Mouse (Mus musculus) hindbrain, embryonic 14.5 days (tissue): ENCODE data around the gene Mesp2. TPM values are rescaled to one million over a fixed set of nuclear protein-coding genes. Genes with fewer than 3 reads are reported as not detected.

Experiments used
- ATAC-seq: fragments of 200-750 bp; cut with Nextera tagmentation; 2 replicates; pipeline ENCODE4 v1.8.0; 2017; ENCODE audit warnings: moderate number of reproducible peaks, mild to moderate bottlenecking, moderate TSS enrichment, moderate library complexity; ENCODE audit not compliant: low FRiP score
- DNase-seq: peaks from one replicate; pipeline ENCODE4 v3.0.0-alpha.2; 2015; ENCODE audit warnings: low spot score
- H3K27ac ChIP-seq: fragments of 300-500 bp; sonication (generic); 2 replicates; pipeline ENCODE4 v1.5.1; 2014; ENCODE audit warnings: mild to moderate bottlenecking, moderate library complexity
- H3K27me3 ChIP-seq: fragments of 300-500 bp; sonication (generic); 2 replicates; pipeline ENCODE4 v1.6.1; 2014; ENCODE audit warnings: mild to moderate bottlenecking, low read length, mixed read lengths; ENCODE audit not compliant: control insufficient read depth, insufficient read depth
- H3K36me3 ChIP-seq: fragments of 300-500 bp; sonication (generic); replicated peaks from 2 replicates; pipeline ENCODE4 v1.6.1; 2014; ENCODE audit not compliant: control insufficient read depth, insufficient read depth
- H3K4me1 ChIP-seq: fragments of 300-500 bp; sonication (generic); replicated peaks from 2 replicates; pipeline ENCODE4 v1.6.1; 2014; ENCODE audit warnings: antibody characterized with exemption, low read length, mixed read lengths; ENCODE audit not compliant: control insufficient read depth, insufficient read depth
- H3K4me2 ChIP-seq: fragments of 300-500 bp; sonication (generic); replicated peaks from 2 replicates; pipeline ENCODE4 v1.6.1; 2014; ENCODE audit warnings: mild to moderate bottlenecking, moderate library complexity
- H3K4me3 ChIP-seq: fragments of 300-500 bp; sonication (generic); replicated peaks from 2 replicates; pipeline ENCODE4 v1.5.1; 2014; ENCODE audit warnings: mild to moderate bottlenecking, low read length
- H3K9ac ChIP-seq: fragments of 300-500 bp; sonication (generic); 2 replicates; pipeline ENCODE4 v1.6.1; 2014
- H3K9me3 ChIP-seq: fragments of 300-500 bp; sonication (generic); 2 replicates; pipeline ENCODE4 v1.6.1; 2016; ENCODE audit warnings: low read length; ENCODE audit not compliant: control insufficient read depth
- WGBS: fragments of 180-500 bp; shearing (Covaris S2); extraction: QIAGEN DNeasy Blood & Tissue Kit; methylation state at CpG from one replicate; pipeline ENCODE4 v1.1.7; 2014; 5-methylcytosine and 5-hydroxymethylcytosine counted together
- polyA plus RNA-seq: library from polyadenylated mRNA; unstranded; fragments of >200 nt; fragmentation: Nextera tagmentation; extraction: Ambion mirVana; gene quantifications from 2 replicates; pipeline ENCODE4 v1.2.1, GENCODE M21; 2014

The Mesp2 gene
- polyA plus RNA-seq, 1 experiment from 2014 or later, result 1.3 TPM

GRCm38 (mm10) chr7:79800336-79800735 is 10.2 kb upstream of the Mesp2 start:
- 85% methylated on average over 4 of the region's 4 CpGs for WGBS
- no peaks in the 10 kb centered on the region for H3K9me3 ChIP-seq
- no peak for DNase-seq
- H3K4me2 ChIP-seq, result no peak overlapping the region
- H3K27me3 ChIP-seq, result no peaks in the 10 kb centered on the region
- H3K4me3 ChIP-seq, result no peak overlapping the region
- H3K27ac ChIP-seq, result no peak overlapping the region
- no peaks in the 10 kb centered on the region for H3K36me3 ChIP-seq
- H3K9ac ChIP-seq, result no peak overlapping the region
- no peak for ATAC-seq
- H3K4me1 ChIP-seq, result no peaks in the 10 kb centered on the region

GRCm38 (mm10) chr7:79801391-79801790 is 9.1 kb upstream of the Mesp2 start:
- no peak for ATAC-seq
- H3K9me3 ChIP-seq, result no peaks in the 10 kb centered on the region
- no peak for DNase-seq
- no peak overlapping the region for H3K4me3 ChIP-seq
- H3K27me3 ChIP-seq, result no peaks in the 10 kb centered on the region
- H3K4me1 ChIP-seq, result no peaks in the 10 kb centered on the region
- no peak overlapping the region for H3K4me2 ChIP-seq
- WGBS, result 78% methylated on average over 11 of the region's 11 CpGs
- no peak overlapping the region for H3K27ac ChIP-seq
- H3K36me3 ChIP-seq, result no peaks in the 10 kb centered on the region
- H3K9ac ChIP-seq, result no peak overlapping the region

DNA sequence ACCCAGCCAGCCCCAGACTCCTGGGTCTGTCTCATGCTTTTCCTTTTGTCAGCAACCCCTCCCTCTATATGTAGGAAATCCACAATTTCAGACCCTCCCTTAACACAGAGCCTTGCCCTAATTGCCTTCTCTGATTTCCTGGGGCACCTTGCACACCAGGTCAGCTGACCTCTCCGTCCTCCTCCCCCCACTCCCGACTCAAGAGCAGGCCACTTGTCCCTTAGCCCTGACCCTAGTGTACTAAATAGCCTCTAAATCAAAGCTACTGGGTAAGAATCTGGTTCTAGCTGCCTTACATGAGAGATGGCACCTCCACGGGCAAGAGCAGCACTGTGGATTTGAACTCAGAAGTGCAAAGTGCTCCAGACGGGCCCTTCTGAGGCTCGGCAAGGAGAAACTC is 8.5 kb upstream of the Mesp2 start:
- no peaks in the 10 kb centered on the region for H3K36me3 ChIP-seq
- DNase-seq (no peak), ATAC-seq (no peak)
- no peak overlapping the region for H3K4me3 ChIP-seq
- H3K27me3 ChIP-seq, result no peaks in the 10 kb centered on the region
- WGBS, result 72% methylated on average over 5 of the region's 5 CpGs
- H3K4me2 ChIP-seq, result no peak overlapping the region
- no peak overlapping the region for H3K9ac ChIP-seq
- H3K9me3 ChIP-seq, result no peaks in the 10 kb centered on the region
- no peaks in the 10 kb centered on the region for H3K4me1 ChIP-seq
- no peak overlapping the region for H3K27ac ChIP-seq

- Histone ChIP-seq H3K4me1 (no peaks in the 10 kb centered on the region), H3K4me3 (no peak overlapping the region), H3K9me3 (no peaks in the 10 kb centered on the region), H3K27me3 (no peaks in the 10 kb centered on the region), H3K36me3 (no peaks in the 10 kb centered on the region), H3K9ac (no peak overlapping the region), H3K4me2 (no peak overlapping the region), H3K27ac (no peak overlapping the region)
- WGBS, result 59% methylated on average over 2 of the region's 2 CpGs
- DNase-seq (no peak), ATAC-seq (no peak)
Observed at GRCm38 (mm10) chr7:79803887-79804286, 6.6 kb upstream of the Mesp2 start.

- H3K4me1 ChIP-seq, result no peaks in the 10 kb centered on the region; the same call in 1 of the 2 replicates
- H3K4me3 ChIP-seq, result no peak overlapping the region
- H3K27me3 ChIP-seq, result peaks cover 6% of the 10 kb centered on the region; the same call in 1 of the 2 replicates
- no peaks in the 10 kb centered on the region for H3K36me3 ChIP-seq
- no peaks in the 10 kb centered on the region for H3K9me3 ChIP-seq
- ATAC-seq, result no peak
- H3K4me2 ChIP-seq, result no peak overlapping the region
- 89% methylated on average over 7 of the region's 7 CpGs for WGBS
- no peak overlapping the region for H3K27ac ChIP-seq
- H3K9ac ChIP-seq, result no peak overlapping the region
- DNase-seq, result no peak
Observed at GRCm38 (mm10) chr7:79808561-79808960, 2.0 kb upstream of the Mesp2 start.

DNA sequence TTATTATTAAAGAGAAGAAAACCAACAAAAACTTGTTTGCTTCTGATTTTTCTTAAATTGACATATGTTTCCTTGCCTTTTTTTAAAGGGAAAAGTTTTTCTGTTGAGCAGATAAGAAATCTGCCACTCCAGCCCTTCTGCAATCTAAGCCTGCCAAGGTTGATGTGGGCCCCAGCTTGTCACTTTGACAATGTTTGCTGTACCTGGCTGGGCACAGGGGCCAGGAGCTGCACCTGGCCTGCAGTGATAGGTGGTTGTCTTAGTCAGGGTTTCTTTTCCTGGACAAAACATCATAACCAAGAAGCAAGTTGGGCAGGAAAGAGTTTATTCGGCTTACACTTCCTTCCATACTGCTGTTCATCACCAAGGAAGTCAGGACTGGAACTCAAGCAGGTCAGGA is 2.9 kb downstream of the Mesp2 start:
- Histone ChIP-seq H3K9me3 (no peaks in the 10 kb centered on the region), H3K9ac (no peak overlapping the region), H3K27me3 (peaks cover 6% of the 10 kb centered on the region; the same call in 1 of the 2 replicates), H3K4me2 (no peak overlapping the region), H3K4me3 (no peak overlapping the region), H3K27ac (no peak overlapping the region), H3K4me1 (peaks cover 3% of the 10 kb centered on the region), H3K36me3 (no peaks in the 10 kb centered on the region)
- DNase-seq (no peak), ATAC-seq (no peak)
- 96% methylated on average over 1 of the region's 1 CpGs for WGBS

- 9% methylated on average over 6 of the region's 6 CpGs for WGBS
Observed at GRCm38 (mm10) chr7:79818321-79818720, 7.8 kb downstream of the Mesp2 start.

GRCm38 (mm10) chr7:79819515-79819914 is 9.0 kb downstream of the Mesp2 start:
- Histone ChIP-seq H3K27me3 (no peaks in the 10 kb centered on the region), H3K4me1 (peaks cover 4% of the 10 kb centered on the region; the same call in 1 of the 2 replicates), H3K27ac (no peak overlapping the region), H3K9me3 (no peaks in the 10 kb centered on the region), H3K9ac (no peak overlapping the region), H3K4me2 (no peak overlapping the region), H3K4me3 (no peak overlapping the region), H3K36me3 (no peaks in the 10 kb centered on the region)
- 45% methylated on average over 4 of the region's 4 CpGs for WGBS
- ATAC-seq (no peak), DNase-seq (no peak)

More at GRCm38 (mm10) chr7:79818321-79818720, 7.8 kb downstream of the Mesp2 start:
- Histone ChIP-seq H3K4me3 (no peak overlapping the region), H3K9ac (no peak overlapping the region), H3K9me3 (no peaks in the 10 kb centered on the region), H3K36me3 (no peaks in the 10 kb centered on the region), H3K27ac (no peak overlapping the region), H3K4me1 (peaks cover 4% of the 10 kb centered on the region; the same call in 1 of the 2 replicates), H3K27me3 (no peaks in the 10 kb centered on the region), H3K4me2 (no peak overlapping the region)
- DNase-seq (no peak), ATAC-seq (no peak)

DNA sequence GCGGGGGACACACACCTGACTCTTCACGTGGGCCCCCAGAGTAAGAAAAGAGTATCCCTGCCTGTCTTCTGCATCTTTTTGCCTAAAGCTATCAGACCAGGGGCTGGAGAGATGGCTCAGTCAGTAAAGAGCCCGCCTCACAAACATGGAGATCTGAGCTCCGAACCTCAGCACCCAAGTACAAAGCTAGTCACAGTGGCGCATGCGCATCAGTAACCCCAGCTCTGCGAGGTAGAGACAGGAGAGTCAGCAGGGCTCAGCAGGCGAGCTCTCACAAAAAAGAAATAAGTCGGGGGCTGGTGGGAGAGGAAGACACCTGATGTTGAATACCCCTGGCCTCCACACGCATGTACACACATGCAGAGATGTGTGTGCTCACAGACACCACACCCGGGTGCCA is 9.5 kb downstream of the Mesp2 start:
- H3K9ac ChIP-seq, result no peak overlapping the region
- no peak overlapping the region for H3K27ac ChIP-seq
- no peaks in the 10 kb centered on the region for H3K27me3 ChIP-seq
- WGBS, result 48% methylated on average over 11 of the region's 11 CpGs
- no peaks in the 10 kb centered on the region for H3K36me3 ChIP-seq
- H3K9me3 ChIP-seq, result no peaks in the 10 kb centered on the region
- no peak for DNase-seq
- H3K4me3 ChIP-seq, result no peak overlapping the region
- no peak for ATAC-seq
- H3K4me1 ChIP-seq, result peaks cover 4% of the 10 kb centered on the region; the same call in 1 of the 2 replicates
- no peak overlapping the region for H3K4me2 ChIP-seq

- WGBS, result 90% methylated on average over 12 of the region's 12 CpGs
- Histone ChIP-seq H3K36me3 (no peaks in the 10 kb centered on the region), H3K27me3 (no peaks in the 10 kb centered on the region), H3K9ac (no peak overlapping the region), H3K4me3 (no peak overlapping the region), H3K27ac (no peak overlapping the region), H3K4me2 (no peak overlapping the region), H3K9me3 (no peaks in the 10 kb centered on the region), H3K4me1 (peaks cover 4% of the 10 kb centered on the region; the same call in 1 of the 2 replicates)
- DNase-seq (no peak), ATAC-seq (no peak)
Observed at GRCm38 (mm10) chr7:79822092-79822695, 11.7 kb downstream of the Mesp2 start.
